Mouse (Mus musculus) subcutaneous adipose tissue, adult 2 months (tissue): ENCODE results near the gene Pira2. TPM values are rescaled to one million over a fixed set of nuclear protein-coding genes. Genes with fewer than 3 reads are reported as not detected.

Experiments used
- polyA plus RNA-seq: library from polyadenylated mRNA; depleted of rRNA; stranded (reverse); fragments of >200 nt; gene quantifications from 2 replicates; pipeline ENCODE4 v1.2.3, GENCODE M21; 2012; ENCODE audit warnings: low replicate concordance; rRNA removed

The Pira2 gene
- 1.3 and 1.7 TPM in 2 replicates for polyA plus RNA-seq

DNA sequence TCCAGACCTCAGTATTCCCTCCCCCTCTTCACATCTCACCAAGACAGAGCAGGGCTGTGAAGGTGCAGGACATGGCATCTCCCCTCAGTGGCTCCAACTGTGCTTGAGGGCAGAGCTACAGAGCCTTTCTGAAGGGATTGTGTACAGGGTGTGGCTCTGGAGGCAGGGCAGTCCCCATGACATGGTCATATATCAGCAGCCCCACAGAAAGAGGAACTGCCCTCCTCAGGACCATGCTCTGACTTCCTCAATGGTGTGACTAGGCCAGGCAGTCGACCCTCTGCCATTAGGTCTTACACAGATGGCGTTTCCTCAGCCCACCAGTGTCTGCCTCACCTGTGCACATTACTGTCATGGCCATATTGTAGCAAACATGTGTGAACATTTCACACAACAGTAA is at the start of gene Pira2:
Pira2 (minus strand) TSS at position 101 of the 400 bp plus-strand sequence.

DNA sequence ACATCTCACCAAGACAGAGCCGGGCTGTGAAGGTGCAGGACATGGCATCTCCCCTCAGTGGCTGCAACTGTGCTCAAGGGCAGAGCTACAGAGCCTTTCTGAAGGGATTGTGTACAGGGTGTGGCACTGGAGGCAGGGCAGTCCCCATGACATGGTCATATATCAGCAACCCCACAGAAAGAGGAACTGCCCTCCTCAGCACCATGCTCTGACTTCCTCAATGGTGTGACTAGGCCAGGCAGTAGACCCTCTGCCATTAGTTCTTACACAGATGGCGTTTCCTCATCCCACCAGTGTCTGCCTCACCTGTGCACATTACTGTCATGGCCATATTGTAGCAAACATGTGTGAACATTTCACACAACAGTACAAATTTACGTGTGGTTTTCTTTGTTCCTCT is 19.3 kb downstream of the Pira2 start, which contains the start of gene Gm15448:
Gm15448 (minus strand) TSS at position 89 of the 400 bp plus-strand sequence.

Other genes starting within 250 kb of the Pira2 start
- 0.21 and 0.36 TPM in 2 replicates for gene Oscar, start 228.9 kb downstream of the Pira2 start, polyA plus RNA-seq
- gene Ndufa3, start 227.7 kb downstream of the Pira2 start, polyA plus RNA-seq, result 278 and 365 TPM in 2 replicates
- 11.6 and 11.8 TPM in 2 replicates for gene Tfpt, start 215.1 kb downstream of the Pira2 start, polyA plus RNA-seq
- 25.6 and 39.6 TPM in 2 replicates for gene Prpf31, start 215.1 kb downstream of the Pira2 start, polyA plus RNA-seq
- gene Cnot3, start 199.8 kb downstream of the Pira2 start, polyA plus RNA-seq, result 43.6 and 70.0 TPM in 2 replicates
- gene Leng1, start 179.2 kb downstream of the Pira2 start, polyA plus RNA-seq, result 5.2 and 5.6 TPM in 2 replicates
- gene Tmc4, start 167.5 kb downstream of the Pira2 start, polyA plus RNA-seq, result 5.0 and 61.2 TPM in 2 replicates
- 95.9 and 159 TPM in 2 replicates for gene Tsen34, start 152.2 kb downstream of the Pira2 start, polyA plus RNA-seq
- 34.0 and 69.4 TPM in 2 replicates for gene Mboat7, start 151.5 kb downstream of the Pira2 start, polyA plus RNA-seq
- gene Rps9, start 141.1 kb downstream of the Pira2 start, polyA plus RNA-seq, result 1,410 and 2,641 TPM in 2 replicates
- gene Pirb, start 124.7 kb downstream of the Pira2 start, polyA plus RNA-seq, result 26.6 and 30.3 TPM in 2 replicates
- gene Gm15448, start 19.4 kb downstream of the Pira2 start, polyA plus RNA-seq, result 0.37 and 0.82 TPM in 2 replicates
- gene Gm14548, start 53.1 kb upstream of the Pira2 start, polyA plus RNA-seq, result 1.4 and 1.6 TPM in 2 replicates
- 2.7 and 3.5 TPM in 2 replicates for gene Lilra6, start 70.5 kb upstream of the Pira2 start, polyA plus RNA-seq
- gene Lair1, start 218.2 kb upstream of the Pira2 start, polyA plus RNA-seq, result 5.4 and 8.7 TPM in 2 replicates